Mouse (Mus musculus) lung, adult 2 months (tissue): Measurements from ENCODE around the gene Plac1. TPM values are rescaled to one million over a fixed set of nuclear protein-coding genes. Genes with fewer than 3 reads are reported as not detected.

ENCODE experiments used
- DNase-seq: peaks from one replicate; pipeline ENCODE4 v3.0.0; 2022
- H3K4me1 ChIP-seq: fragments of 200-500 bp; 2 replicates; pipeline ENCODE4 v1.6.1; 2011; ENCODE audit warnings: low read length; ENCODE audit not compliant: control insufficient read depth, insufficient read depth
- H3K4me3 ChIP-seq: fragments of 200-500 bp; replicated peaks from 2 replicates; pipeline ENCODE3; 2011; ENCODE audit warnings: low read depth, mild to moderate bottlenecking, control low read depth, low read length; ENCODE audit errors: extremely low read depth
- CTCF ChIP-seq: fragments of 200-500 bp; IDR thresholded peaks from 2 replicates; pipeline ENCODE4 v1.5.1; 2011; ENCODE audit warnings: mild to moderate bottlenecking, low read length, control low read depth; ENCODE audit not compliant: insufficient read depth
- POLR2A ChIP-seq: fragments of 200-500 bp; IDR thresholded peaks from 2 replicates; pipeline ENCODE4 v1.6.1; 2011; ENCODE audit warnings: low read depth, mild to moderate bottlenecking, control low read depth, low read length, borderline replicate concordance; ENCODE audit errors: extremely low read depth
- WGBS: fragments of 180-500 bp; shearing (Covaris S2); methylation state at CpG from one replicate; pipeline ENCODE4 v1.1.7; 2018; 5-methylcytosine and 5-hydroxymethylcytosine counted together
- polyA plus RNA-seq: library from polyadenylated mRNA; depleted of rRNA; stranded (reverse); fragments of >200 nt; gene quantifications from 2 replicates; pipeline ENCODE4 v1.2.3, GENCODE M21; 2012

Plac1 gene
- polyA plus RNA-seq, 1 experiment: not detected

DNA sequence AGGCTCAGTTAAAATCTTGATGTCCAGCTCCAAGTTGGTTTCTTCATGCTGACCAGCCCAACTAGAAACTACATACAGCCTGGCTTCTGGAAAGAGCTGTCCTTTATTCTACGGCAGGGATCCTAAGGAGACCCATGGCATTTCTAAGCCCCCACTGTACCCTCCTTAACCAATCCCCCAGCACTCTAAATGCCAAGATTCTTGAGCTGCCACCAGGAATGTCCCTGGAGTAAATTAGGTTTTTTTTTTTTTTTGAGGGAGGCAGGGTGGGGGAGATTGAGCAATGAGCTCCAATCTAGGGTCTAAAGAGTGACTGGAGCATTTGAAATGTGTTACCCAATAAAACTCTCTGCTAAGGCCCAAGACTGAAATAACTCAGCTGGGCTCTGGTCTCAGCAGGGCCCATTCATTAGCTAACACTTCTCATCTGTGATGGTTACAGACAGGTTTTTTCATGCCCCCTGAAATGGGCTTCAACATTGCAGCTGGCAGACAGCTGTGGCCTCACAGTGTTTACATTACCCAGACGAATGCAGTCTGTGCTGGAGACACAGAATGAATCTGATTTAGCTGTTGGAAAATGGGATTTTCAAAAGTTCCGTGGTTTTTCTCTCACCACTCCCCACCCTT is 114.0 kb downstream of the Plac1 start:
- DNase-seq: no peak
- TF ChIP-seq CTCF (no peak), POLR2A (no peak)
- WGBS: 36% methylated on average over 3 of the region's 3 CpGs

DNA sequence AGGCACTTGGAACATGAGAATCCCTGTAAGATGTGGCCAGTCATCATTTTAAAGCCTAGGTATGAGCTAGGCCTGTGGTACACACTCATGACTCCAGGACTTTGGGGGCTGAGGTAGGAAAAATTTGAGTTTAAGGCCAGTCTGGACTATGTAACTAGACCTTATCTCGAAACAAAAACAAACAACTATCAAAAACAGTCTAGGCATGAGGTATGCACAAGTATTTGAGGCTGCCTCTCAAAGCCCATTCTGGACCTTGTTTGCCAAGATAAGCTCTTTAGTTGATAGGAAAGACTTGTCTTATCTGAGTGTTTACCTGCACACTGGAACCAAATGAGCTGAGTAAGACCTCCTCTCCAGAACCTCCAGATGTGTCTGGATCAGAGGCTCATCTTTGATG is 116.3 kb downstream of the Plac1 start:
- TF ChIP-seq POLR2A (no peak), CTCF (no peak)
- WGBS: 34% methylated on average over 1 of the region's 1 CpGs

More for the DNA sequence above, 114.0 kb downstream of the Plac1 start:
- Histone ChIP-seq H3K4me3 (no peak overlapping the region), H3K4me1 (no peaks in the 10 kb centered on the region)

DNA sequence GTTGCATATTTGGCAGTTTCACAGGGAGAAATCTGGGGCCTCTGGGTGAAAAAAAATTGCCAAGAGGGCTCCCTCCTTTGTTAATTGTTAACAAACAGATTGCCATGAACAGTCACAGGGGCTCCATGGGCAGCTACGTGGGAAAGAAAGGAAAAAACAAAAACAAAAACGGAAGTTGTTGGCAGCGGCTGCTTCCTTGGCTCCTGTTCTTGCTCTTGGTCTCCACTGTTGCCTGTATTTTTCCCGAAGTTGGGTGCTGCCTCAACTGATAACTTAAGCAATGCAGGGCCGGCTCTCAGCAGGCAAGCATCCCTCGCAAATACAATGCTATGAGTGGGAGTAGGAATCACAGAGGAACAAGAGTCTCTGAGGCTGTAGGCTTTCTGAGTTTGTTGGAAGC is 121.3 kb downstream of the Plac1 start:
- 47% methylated on average over 6 of the region's 6 CpGs for WGBS
- no peaks in the 10 kb centered on the region; the same call in 1 of the 2 replicates for H3K4me1 ChIP-seq
- H3K4me3 ChIP-seq: no peak overlapping the region
- no peak for DNase-seq
- TF ChIP-seq CTCF (no peak), POLR2A (no peak)

More for the DNA sequence above, 116.3 kb downstream of the Plac1 start:
- DNase-seq: no peak
- H3K4me1 ChIP-seq: no peaks in the 10 kb centered on the region
- H3K4me3 ChIP-seq: no peak overlapping the region

DNA sequence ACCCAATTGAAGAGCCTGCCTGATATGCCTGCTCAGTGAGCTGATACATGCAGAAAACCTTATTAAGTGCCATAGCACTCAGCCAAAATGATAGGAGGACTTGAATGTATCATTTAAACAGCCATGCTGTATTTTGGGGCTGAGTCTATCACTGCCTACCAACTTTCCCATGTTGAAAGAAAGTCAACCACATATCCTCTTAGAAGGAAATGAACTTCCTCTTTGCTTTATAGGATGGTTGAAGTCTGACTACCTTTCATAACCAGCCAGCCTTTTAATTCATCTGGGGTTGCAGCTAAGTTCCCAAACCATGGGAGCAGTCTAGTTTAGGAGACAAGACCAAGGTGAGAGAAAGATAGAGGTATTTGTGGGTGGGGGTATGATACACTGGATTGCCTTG is 121.9 kb downstream of the Plac1 start:
- DNase-seq: no peak
- TF ChIP-seq CTCF (no peak), POLR2A (no peak)
- H3K4me3 ChIP-seq: no peak overlapping the region
- H3K4me1 ChIP-seq: no peaks in the 10 kb centered on the region; the same call in 1 of the 2 replicates

DNA sequence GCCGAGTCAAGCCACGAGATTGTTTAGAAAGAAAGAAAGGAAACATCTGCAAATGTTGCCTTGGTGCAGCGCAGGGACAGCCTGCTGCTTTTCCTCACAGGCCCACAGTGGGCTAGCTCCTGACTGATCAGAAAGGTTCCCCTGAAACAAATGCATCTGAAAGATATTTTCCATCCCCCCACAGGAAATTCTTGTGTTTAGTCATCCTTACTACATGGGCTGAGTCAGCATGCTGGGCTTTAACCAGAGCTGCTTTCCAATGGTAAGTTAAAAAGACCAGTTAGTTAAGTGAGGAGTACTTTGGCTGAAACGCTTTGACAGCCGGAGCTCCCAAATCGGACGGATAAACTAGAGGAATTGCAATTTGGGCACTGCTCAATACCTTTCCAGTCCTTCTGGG is 124.9 kb downstream of the Plac1 start:
- H3K4me3 ChIP-seq: no peak overlapping the region
- H3K4me1 ChIP-seq: no peaks in the 10 kb centered on the region; the same call in 1 of the 2 replicates
- no peak for DNase-seq
- WGBS: 67% methylated on average over 7 of the region's 7 CpGs
- no peak for TF ChIP-seq POLR2A
- TF ChIP-seq CTCF: no peak

DNA sequence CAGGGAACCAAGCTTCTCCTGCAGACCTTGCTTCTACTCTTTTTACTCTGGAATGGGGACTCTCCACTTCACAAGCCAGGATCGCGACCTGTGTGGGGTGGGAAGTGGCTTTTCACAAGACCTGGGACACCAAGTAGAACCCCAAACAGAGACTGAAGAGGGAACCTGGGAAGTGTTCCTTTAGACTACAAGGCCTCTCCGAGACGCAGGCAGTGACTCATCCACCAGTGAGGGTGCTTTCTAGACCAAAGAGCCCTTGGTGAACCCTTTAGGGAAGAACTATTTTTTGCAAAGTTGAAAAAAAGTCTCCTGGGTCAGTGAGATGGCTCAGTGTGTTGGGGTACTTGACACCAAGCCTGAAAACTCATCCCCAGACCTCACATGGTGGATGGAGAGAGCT is 129.8 kb downstream of the Plac1 start:
- WGBS: 84% methylated on average over 4 of the region's 4 CpGs
- peaks cover 2% of the 10 kb centered on the region for H3K4me1 ChIP-seq
- H3K4me3 ChIP-seq: no peak overlapping the region
- DNase-seq: no peak
- TF ChIP-seq POLR2A (no peak), CTCF (no peak)

DNA sequence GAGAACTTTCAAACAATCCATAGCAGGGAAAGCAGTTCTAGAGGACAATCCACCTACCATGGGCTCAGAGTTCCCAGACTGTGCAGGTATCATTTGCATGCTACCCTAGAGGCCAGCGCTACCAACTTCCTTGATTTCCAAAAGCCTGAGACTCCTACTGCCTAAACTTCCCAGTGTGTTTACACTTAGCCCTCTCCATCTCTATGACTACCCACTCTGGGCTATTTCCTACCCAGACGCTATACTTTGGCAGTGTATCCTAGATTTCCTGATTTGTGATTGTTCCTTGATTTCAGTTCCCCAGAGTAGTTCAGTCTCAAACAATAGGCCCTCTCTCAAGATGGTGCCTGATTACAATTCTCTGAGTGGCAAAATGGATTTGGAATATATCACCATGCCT is 132.8 kb downstream of the Plac1 start:
- no peak for DNase-seq
- Histone ChIP-seq H3K4me1 (peaks cover 2% of the 10 kb centered on the region), H3K4me3 (no peak overlapping the region)
- 51% methylated on average over 2 of the region's 2 CpGs for WGBS
- no peak for TF ChIP-seq POLR2A
- no peak for TF ChIP-seq CTCF

DNA sequence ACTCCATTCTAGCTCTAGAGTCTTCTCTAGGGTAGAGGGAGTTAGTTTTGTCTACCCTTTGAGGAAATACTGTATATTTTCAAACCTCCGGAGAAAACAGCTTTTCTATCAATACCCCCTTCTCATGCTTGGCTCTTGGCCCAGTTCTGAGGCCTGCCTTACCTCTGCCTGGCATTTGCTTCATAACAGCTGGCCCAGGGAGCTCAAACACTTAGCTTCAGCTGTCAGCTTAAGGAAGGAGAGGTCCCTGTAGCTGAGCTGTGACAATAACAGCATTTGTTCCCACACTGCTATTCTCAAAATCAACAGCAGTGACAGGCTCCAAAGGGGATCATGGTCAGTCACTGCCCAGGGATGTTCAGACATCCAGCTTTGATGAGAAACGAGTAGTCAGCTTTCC is 138.7 kb downstream of the Plac1 start:
- H3K4me1 ChIP-seq: no peaks in the 10 kb centered on the region
- TF ChIP-seq CTCF (no peak), POLR2A (no peak)
- DNase-seq: no peak
- WGBS: 52% methylated on average over 2 of the region's 2 CpGs
- H3K4me3 ChIP-seq: no peak overlapping the region

DNA sequence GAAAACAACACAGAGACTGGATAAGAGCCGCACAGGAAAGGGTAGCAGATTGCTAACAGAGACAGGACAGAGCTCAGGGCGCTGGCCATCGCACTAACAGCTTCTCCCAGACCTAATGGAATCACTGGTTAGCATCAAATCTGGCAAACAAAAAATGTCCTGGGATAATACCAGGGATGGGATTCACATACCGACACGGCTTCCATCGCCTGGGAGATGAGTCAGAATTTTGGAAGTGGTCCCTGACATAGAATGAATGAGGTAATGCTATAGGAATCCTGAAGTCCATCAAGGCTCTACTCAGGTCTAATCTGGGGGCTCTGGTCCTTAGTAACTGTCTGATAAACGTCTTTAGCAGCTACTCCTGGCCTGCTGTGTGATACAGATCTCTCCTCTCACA is 140.0 kb downstream of the Plac1 start:
- TF ChIP-seq POLR2A: no peak
- TF ChIP-seq CTCF: no peak
- DNase-seq: no peak
- Histone ChIP-seq H3K4me1 (no peaks in the 10 kb centered on the region), H3K4me3 (no peak overlapping the region)
- 53% methylated on average over 7 of the region's 7 CpGs for WGBS

DNA sequence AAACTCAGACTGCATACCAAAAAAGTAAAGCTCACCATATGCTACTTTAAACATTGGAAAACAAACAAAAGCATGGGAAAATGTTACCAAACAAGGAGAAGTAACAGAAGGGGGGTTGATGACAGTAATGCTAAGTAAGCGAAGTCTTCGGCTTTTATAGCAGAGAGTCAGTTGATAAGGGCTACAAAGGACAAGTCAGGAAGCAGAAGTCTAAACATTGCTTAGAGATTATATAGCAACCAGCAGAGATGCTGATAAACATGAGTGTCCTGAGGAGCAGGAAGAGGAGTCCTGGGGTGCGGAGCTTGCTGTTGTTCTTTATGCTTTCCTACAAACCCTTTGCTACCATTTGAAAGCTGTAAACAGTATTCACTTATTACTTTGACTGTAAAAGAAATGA is 140.6 kb downstream of the Plac1 start:
- no peak overlapping the region for H3K4me3 ChIP-seq
- DNase-seq: no peak
- TF ChIP-seq CTCF (no peak), POLR2A (no peak)

More for the DNA sequence above, 140.6 kb downstream of the Plac1 start:
- WGBS: 71% methylated on average over 3 of the region's 3 CpGs
- H3K4me1 ChIP-seq: no peaks in the 10 kb centered on the region
